Mouse (Mus musculus) MEL (cell line): ENCODE data around the gene Fam45a. TPM values are rescaled to one million over a fixed set of nuclear protein-coding genes. Genes with fewer than 3 reads are reported as not detected.

Experiments
- DNase-seq: peaks from one replicate; pipeline ENCODE4 v3.0.0; 2011; ENCODE audit warnings: low read depth, low spot score
- H3K27ac ChIP-seq: 2 replicates; pipeline ENCODE4 v1.5.1; 2012; ENCODE audit warnings: low read depth, mild to moderate bottlenecking, control low read depth, low read length, moderate library complexity; ENCODE audit not compliant: control insufficient read depth
- H3K27me3 ChIP-seq, 2 experiments: fragments of 150-350 bp in 1 of 2; sonication (generic) in 1 of 2; 2 replicates each; pipeline ENCODE4 v1.6.1; 2012; ENCODE audit warnings: low read length in 2 of 2, mild to moderate bottlenecking in 2 of 2, improper control_type of control experiment in 1 of 2, moderate library complexity in 1 of 2; ENCODE audit not compliant: insufficient read depth in 2 of 2, control insufficient read depth in 1 of 2
- H3K36me3 ChIP-seq, 2 experiments: 2 replicates each; pipeline ENCODE4 v1.6.1; 2012 to 2014; ENCODE audit warnings: low read length in 2 of 2, improper control_type of control experiment in 1 of 2, inconsistent platforms in 1 of 2, mild to moderate bottlenecking in 1 of 2; ENCODE audit not compliant: insufficient read depth in 2 of 2, control insufficient read depth in 1 of 2
- H3K4me1 ChIP-seq, 2 experiments: fragments of 150-350 bp in 1 of 2; sonication (generic) in 1 of 2; 2 replicates each; pipeline ENCODE4 v1.6.1; 2012; ENCODE audit warnings: low read length in 2 of 2, improper control_type of control experiment in 1 of 2, mild to moderate bottlenecking in 1 of 2; ENCODE audit not compliant: insufficient read depth in 2 of 2, control insufficient read depth in 1 of 2
- H3K4me3 ChIP-seq, 2 experiments: fragments of 150-350 bp in 1 of 2; sonication (generic) in 1 of 2; 2 replicates each; pipeline ENCODE4 v1.5.1; 2012; ENCODE audit warnings: low read depth in 2 of 2, low read length in 2 of 2, mild to moderate bottlenecking in 2 of 2, moderate library complexity in 2 of 2, control low read depth in 1 of 2, improper control_type of control experiment in 1 of 2; ENCODE audit not compliant: control insufficient read depth in 1 of 2, insufficient read depth in 1 of 2
- H3K79me2 ChIP-seq: 2 replicates; pipeline ENCODE4 v1.6.1; 2012; ENCODE audit warnings: mild to moderate bottlenecking, low read length, moderate library complexity; ENCODE audit not compliant: control insufficient read depth, poor library complexity, insufficient read depth
- H3K9ac ChIP-seq: 2 replicates; pipeline ENCODE4 v1.6.1; 2012; ENCODE audit warnings: low read depth, mild to moderate bottlenecking, control low read depth, low read length, moderate library complexity; ENCODE audit not compliant: control insufficient read depth, poor library complexity, severe bottlenecking
- H3K9me3 ChIP-seq: fragments of 150-350 bp; sonication (generic); replicated peaks from 2 replicates; pipeline ENCODE4 v1.6.1; 2012; ENCODE audit warnings: mild to moderate bottlenecking, low read length, improper control_type of control experiment, moderate library complexity; ENCODE audit not compliant: insufficient read depth
- BHLHE40 ChIP-seq: IDR thresholded peaks from 2 replicates; pipeline ENCODE4 v1.6.1; 2012; ENCODE audit warnings: low read depth, mild to moderate bottlenecking, inconsistent platforms, low read length, improper control_type of control experiment, borderline replicate concordance
- CHD1 ChIP-seq: IDR thresholded peaks from 2 replicates; pipeline ENCODE4 v1.6.1; 2012; ENCODE audit warnings: low read depth, mild to moderate bottlenecking, inconsistent platforms, low read length, improper control_type of control experiment
- CHD2 ChIP-seq: IDR thresholded peaks from 2 replicates; pipeline ENCODE4 v1.6.1; 2011; ENCODE audit warnings: low read length, improper control_type of control experiment
- CTCF ChIP-seq, 3 experiments: IDR thresholded peaks in 2 of 3; conservative IDR thresholded peaks in 1 of 3; 2 replicates each; pipeline ENCODE4 v1.5.1; 2011 to 2012; ENCODE audit warnings: low read length in 3 of 3, low read depth in 2 of 3, mild to moderate bottlenecking in 2 of 3, improper control_type of control experiment in 1 of 3, inconsistent platforms in 1 of 3, mixed read lengths in 1 of 3, moderate library complexity in 1 of 3; ENCODE audit not compliant: control insufficient read depth in 1 of 3, insufficient read depth in 1 of 3, poor library complexity in 1 of 3, severe bottlenecking in 1 of 3
- E2F4 ChIP-seq: IDR thresholded peaks from 2 replicates; pipeline ENCODE4 v1.6.1; 2011; ENCODE audit warnings: low read depth, low read length, improper control_type of control experiment, borderline replicate concordance
- ELF1 ChIP-seq: IDR thresholded peaks from 2 replicates; pipeline ENCODE4 v1.6.1; 2014; ENCODE audit warnings: low read depth, mild to moderate bottlenecking, inconsistent platforms, low read length, improper control_type of control experiment, moderate library complexity
- EP300 ChIP-seq, 2 experiments: IDR thresholded peaks; 2 replicates each; pipeline ENCODE4 v1.6.1; 2011; ENCODE audit warnings: improper control_type of control experiment in 2 of 2, low read length in 2 of 2, low read depth in 1 of 2, mild to moderate bottlenecking in 1 of 2
- ETS1 ChIP-seq: IDR thresholded peaks from 2 replicates; pipeline ENCODE4 v1.6.1; 2012; ENCODE audit warnings: low read depth, mild to moderate bottlenecking, inconsistent platforms, low read length, improper control_type of control experiment, moderate library complexity
- GABPA ChIP-seq: IDR thresholded peaks from 2 replicates; pipeline ENCODE4 v1.6.1; 2012; ENCODE audit warnings: low read depth, mild to moderate bottlenecking, inconsistent platforms, low read length, improper control_type of control experiment, moderate library complexity
- GATA1 ChIP-seq: IDR thresholded peaks from 2 replicates; pipeline ENCODE4 v1.6.1; 2011; ENCODE audit warnings: low read depth, low read length, improper control_type of control experiment
- HCFC1 ChIP-seq: IDR thresholded peaks from 2 replicates; pipeline ENCODE4 v1.6.1; 2012; ENCODE audit warnings: low read depth, mild to moderate bottlenecking, inconsistent platforms, low read length, improper control_type of control experiment, moderate library complexity
- JUND ChIP-seq: IDR thresholded peaks from 2 replicates; pipeline ENCODE4 v1.6.1; 2011; ENCODE audit warnings: low read depth, mild to moderate bottlenecking, improper control_type of control experiment, low read length
- KAT2A ChIP-seq: conservative IDR thresholded peaks from 2 replicates; pipeline ENCODE4 v1.6.1; 2012; ENCODE audit warnings: low read depth, low read length, improper control_type of control experiment, inconsistent platforms
- MAFK ChIP-seq: IDR thresholded peaks from 2 replicates; pipeline ENCODE4 v1.6.1; 2011; ENCODE audit warnings: low read depth, mild to moderate bottlenecking, low read length, improper control_type of control experiment, borderline replicate concordance
- MAX ChIP-seq: IDR thresholded peaks from 2 replicates; pipeline ENCODE4 v1.6.1; 2011; ENCODE audit warnings: low read length, improper control_type of control experiment
- MAZ ChIP-seq: IDR thresholded peaks from 2 replicates; pipeline ENCODE4 v1.6.1; 2012; ENCODE audit warnings: low read depth, mild to moderate bottlenecking, inconsistent platforms, low read length, improper control_type of control experiment
- MEF2A ChIP-seq: IDR thresholded peaks from 2 replicates; pipeline ENCODE4 v1.6.1; 2014; ENCODE audit warnings: low read depth, mild to moderate bottlenecking, inconsistent platforms, low read length, improper control_type of control experiment; ENCODE audit not compliant: poor library complexity, insufficient replicate concordance, severe bottlenecking; ENCODE audit errors: extremely low read depth
- MXI1 ChIP-seq: IDR thresholded peaks from 2 replicates; pipeline ENCODE4 v1.6.1; 2011; ENCODE audit warnings: mild to moderate bottlenecking, low read depth, low read length, improper control_type of control experiment
- MYB ChIP-seq: IDR thresholded peaks from 2 replicates; pipeline ENCODE4 v1.6.1; 2011; ENCODE audit warnings: mild to moderate bottlenecking, low read depth, low read length, improper control_type of control experiment
- MYC ChIP-seq: IDR thresholded peaks from 2 replicates; pipeline ENCODE4 v1.6.1; 2011; ENCODE audit warnings: low read depth, mild to moderate bottlenecking, low read length, improper control_type of control experiment, moderate library complexity
- NELFE ChIP-seq: IDR thresholded peaks from 2 replicates; pipeline ENCODE4 v1.6.1; 2011; ENCODE audit warnings: low read depth, low read length, improper control_type of control experiment
- NRF1 ChIP-seq: IDR thresholded peaks from 2 replicates; pipeline ENCODE4 v1.6.1; 2014; ENCODE audit warnings: low read depth, mild to moderate bottlenecking, inconsistent platforms, low read length, improper control_type of control experiment, moderate library complexity; ENCODE audit not compliant: poor library complexity, insufficient read depth, severe bottlenecking
- POLR2A ChIP-seq, 2 experiments: IDR thresholded peaks; 2 replicates each; pipeline ENCODE4 v1.6.1; 2011 to 2012; ENCODE audit warnings: low read length in 2 of 2, mild to moderate bottlenecking in 2 of 2, control low read depth in 1 of 2, improper control_type of control experiment in 1 of 2, low read depth in 1 of 2, moderate library complexity in 1 of 2; ENCODE audit not compliant: control insufficient read depth in 1 of 2, insufficient read depth in 1 of 2, poor library complexity in 1 of 2
- POLR2AphosphoS2 ChIP-seq: IDR thresholded peaks from 2 replicates; pipeline ENCODE4 v1.6.1; 2011; ENCODE audit warnings: low read length, improper control_type of control experiment
- POLR2AphosphoS5 ChIP-seq: IDR thresholded peaks from 2 replicates; pipeline ENCODE4 v1.6.1; 2012; ENCODE audit warnings: low read depth, borderline replicate concordance, mild to moderate bottlenecking, inconsistent platforms, low read length, moderate library complexity, mixed read lengths
- RAD21 ChIP-seq: IDR thresholded peaks from 2 replicates; pipeline ENCODE4 v1.6.1; 2011; ENCODE audit warnings: mild to moderate bottlenecking, low read depth, low read length, improper control_type of control experiment
- RCOR1 ChIP-seq: IDR thresholded peaks from 2 replicates; pipeline ENCODE4 v1.6.1; 2012; ENCODE audit warnings: low read depth, mild to moderate bottlenecking, inconsistent platforms, low read length, improper control_type of control experiment
- SIN3A ChIP-seq: IDR thresholded peaks from 2 replicates; pipeline ENCODE4 v1.6.1; 2012; ENCODE audit warnings: low read length, improper control_type of control experiment, inconsistent platforms
- TAL1 ChIP-seq: IDR thresholded peaks from 2 replicates; pipeline ENCODE4 v1.6.1; 2012; ENCODE audit warnings: mild to moderate bottlenecking, inconsistent platforms, low read length, moderate library complexity, mixed read lengths
- TBP ChIP-seq: IDR thresholded peaks from 2 replicates; pipeline ENCODE4 v1.8.0; 2011; ENCODE audit warnings: low read depth, low read length, improper control_type of control experiment
- TCF12 ChIP-seq: IDR thresholded peaks from 2 replicates; pipeline ENCODE4 v1.6.1; 2014; ENCODE audit warnings: low read depth, mild to moderate bottlenecking, inconsistent platforms, low read length, improper control_type of control experiment, moderate library complexity
- UBTF ChIP-seq: IDR thresholded peaks from 2 replicates; pipeline ENCODE4 v1.6.1; 2012; ENCODE audit warnings: low read depth, mild to moderate bottlenecking, inconsistent platforms, low read length, improper control_type of control experiment, moderate library complexity, borderline replicate concordance; ENCODE audit not compliant: insufficient read depth
- USF1 ChIP-seq: IDR thresholded peaks from 2 replicates; pipeline ENCODE4 v1.6.1; 2014; ENCODE audit warnings: low read depth, mild to moderate bottlenecking, inconsistent platforms, low read length, improper control_type of control experiment, moderate library complexity
- USF2 ChIP-seq, 2 experiments: IDR thresholded peaks; 2 replicates each; pipeline ENCODE4 v1.6.1; 2011 to 2012; ENCODE audit warnings: improper control_type of control experiment in 2 of 2, low read length in 2 of 2, borderline replicate concordance in 1 of 2, inconsistent platforms in 1 of 2, low read depth in 1 of 2, mild to moderate bottlenecking in 1 of 2; ENCODE audit not compliant: insufficient read depth in 1 of 2
- ZC3H11A ChIP-seq: IDR thresholded peaks from 2 replicates; pipeline ENCODE4 v1.6.1; 2012; ENCODE audit warnings: low read depth, mild to moderate bottlenecking, inconsistent platforms, low read length, improper control_type of control experiment
- ZKSCAN1 ChIP-seq: IDR thresholded peaks from 2 replicates; pipeline ENCODE4 v1.6.1; 2012; ENCODE audit warnings: low read depth, mild to moderate bottlenecking, inconsistent platforms, low read length, improper control_type of control experiment, moderate library complexity
- ZMIZ1 ChIP-seq: IDR thresholded peaks from 2 replicates; pipeline ENCODE4 v1.6.1; 2012; ENCODE audit warnings: low read depth, mild to moderate bottlenecking, inconsistent platforms, low read length, improper control_type of control experiment, moderate library complexity
- ZNF384 ChIP-seq: IDR thresholded peaks from 2 replicates; pipeline ENCODE4 v1.6.1; 2012; ENCODE audit warnings: low read depth, mild to moderate bottlenecking, inconsistent platforms, low read length, improper control_type of control experiment
- polyA plus RNA-seq, 2 experiments: library from polyadenylated mRNA; stranded (reverse) in 1 of 2; unstranded in 1 of 2; fragments of >175 nt in 1 of 2; fragments of >200 nt in 1 of 2; gene quantifications; 2 replicates each; pipeline versions ENCODE4 v1.2.1 to v1.2.4; 2012; ENCODE audit warnings: low replicate concordance in 2 of 2, low read depth in 1 of 2; ENCODE audit not compliant: insufficient read length in 2 of 2, insufficient read depth in 1 of 2, missing spikeins in 1 of 2
- total RNA-seq: library from RNA; depleted of rRNA; stranded (reverse); fragments of 300-350 nt; gene quantifications from 2 replicates; pipeline ENCODE4 v1.2.3, GENCODE M21; 2012

The Fam45a gene
- total and polyA plus RNA-seq, 3 experiments = 12.1 to 20.4 TPM; not detected in 1

DNA sequence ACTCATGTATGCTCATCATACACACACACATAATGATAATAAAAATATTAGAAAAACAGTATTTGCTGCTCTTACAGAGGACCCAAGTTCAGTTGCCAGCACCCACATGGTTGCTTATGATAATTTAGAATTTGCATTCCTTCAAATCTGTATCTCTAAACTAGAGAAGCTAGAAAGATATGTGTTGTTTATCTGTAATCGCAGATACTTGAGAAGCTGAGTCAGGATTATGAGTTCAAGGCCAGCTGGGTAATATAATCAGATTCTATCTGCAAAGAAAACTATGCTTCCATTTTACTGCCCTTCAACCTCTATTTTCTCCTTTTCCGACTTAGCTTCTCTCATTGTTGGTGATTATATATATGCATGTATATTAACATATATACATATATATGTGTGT, 14.0 kb upstream of the Fam45a start:
- Histone ChIP-seq H3K36me3 (peaks cover 0 to 50% of the 10 kb centered on the region in 2 experiments; a peak in 2 of 4 replicates), H3K9ac (no peak overlapping the region), H3K79me2 (no peaks in the 10 kb centered on the region), H3K27ac (no peak overlapping the region), H3K4me3 (no peak overlapping the region), H3K27me3 (no peaks in the 10 kb centered on the region), H3K9me3 (no peaks in the 10 kb centered on the region), H3K4me1 (peaks cover 27 to 37% of the 10 kb centered on the region in 2 experiments)
- DNase-seq = peak; percentile 44
- TF ChIP-seq MAZ (no peak), RCOR1 (0 out of 2 replicates have a peak, but pooled peaks have one; percentile 46), KAT2A (no peak), POLR2AphosphoS2 (no peak), USF1 (no peak), GATA1 (peak; percentile 52; the same call in 1 of the 2 replicates), ZKSCAN1 (no peak), NRF1 (no peak), MYB (no peak), E2F4 (no peak), RAD21 (no peak), CTCF (IDR thresholded peaks at IDR 0.05 in 2 of 3, conservative IDR thresholded peaks at IDR 0.05 in 1 of 3; ENCODE audit: control insufficient read depth in 1 of 3, insufficient read depth in 1 of 3, low read depth in 2 of 3, low read length in 3 of 3, poor library complexity in 1 of 3, severe bottlenecking in 1 of 3) (no peak), MXI1 (no peak), ZC3H11A (0 out of 2 replicates have a peak, but pooled peaks have one; percentile 7), TCF12 (peak; percentile 65), CHD1 (no peak), TBP (no peak), HCFC1 (no peak), ELF1 (no peak), BHLHE40 (no peak), CHD2 (no peak), MAX (no peak), USF2 (IDR thresholded peaks at IDR 0.05; ENCODE audit: borderline replicate concordance in 1 of 2, insufficient read depth in 1 of 2, low read depth in 1 of 2, low read length in 2 of 2) (no peak), NELFE (no peak), MAFK (peak; percentile 68; the same call in 1 of the 2 replicates), ETS1 (peak; percentile 86), MYC (0 out of 2 replicates have a peak, but pooled peaks have one; percentile 31), JUND (no peak), EP300 (IDR thresholded peaks at IDR 0.05; ENCODE audit: low read depth in 1 of 2, low read length in 2 of 2) (peak; percentile 51 to 72; a peak in 3 of 4 replicates), TAL1 (no peak), GABPA (no peak), SIN3A (peak; percentile 49; the same call in 1 of the 2 replicates), MEF2A (no peak), UBTF (no peak), POLR2A (IDR thresholded peaks at IDR 0.05; ENCODE audit: control insufficient read depth in 1 of 2, insufficient read depth in 1 of 2, low read depth in 1 of 2, low read length in 2 of 2, poor library complexity in 1 of 2) (no peak), ZNF384 (no peak), POLR2AphosphoS5 (no peak), ZMIZ1 (no peak)
